Comparison of ENCODE assay signal across 10 mouse cellular contexts in the genomic region with DNA sequence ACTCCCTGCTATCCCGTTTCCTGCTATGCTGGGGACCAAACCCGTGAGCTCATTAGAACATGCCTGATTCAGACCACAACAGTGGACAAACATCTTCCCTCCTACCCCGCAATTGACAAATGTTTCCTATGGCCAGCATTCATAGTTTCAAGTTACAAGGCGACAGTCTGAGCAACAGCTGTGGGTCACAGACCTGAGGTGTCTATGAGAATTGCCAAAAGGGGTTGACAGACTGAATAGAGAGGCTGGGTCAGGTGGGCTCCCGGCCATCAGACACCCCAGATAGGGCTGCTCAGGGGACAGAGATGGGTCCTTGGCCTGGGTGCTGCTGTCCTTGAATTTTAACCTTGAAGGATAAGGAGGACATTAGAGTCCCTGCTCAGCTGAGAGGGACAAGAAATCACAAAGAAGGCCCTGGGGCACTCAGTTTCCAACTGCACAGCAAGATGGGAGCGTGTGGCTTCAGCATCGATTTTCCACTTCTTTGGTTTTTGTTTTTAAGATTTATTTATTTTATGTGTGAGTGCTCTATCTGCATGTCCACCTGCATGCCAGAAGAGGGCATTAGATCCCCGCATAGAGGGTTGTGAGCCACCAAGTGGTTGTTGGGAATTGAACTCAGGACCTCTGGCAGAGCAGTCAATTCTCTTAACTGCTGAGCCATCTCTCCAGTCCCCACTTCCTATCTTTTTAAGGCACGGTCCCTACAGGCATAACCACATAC. TPM values are rescaled to one million over a fixed set of nuclear protein-coding genes. Genes with fewer than 3 reads are reported as not detected.
DNase-seq lines count a peak whose midpoint lies in the region; ATAC-seq and TF ChIP-seq lines count a peak whose summit lies in the region.
"Had no signal": no experiment of that assay in that cellular context is flagged by ENCODE, and none has a peak within 500 bp of the region (broad histone marks: within the 10 kb centered on the region; RNA-seq: fewer than 3 reads in every experiment).

No protein-coding gene starts in this region.

- no peak overlapping the region for H3K9ac ChIP-seq in liver, embryonic 14.5 days (replicated peaks)
- no peak overlapping the region for H3K9ac ChIP-seq in liver, embryonic 12.5 days
- H3K9ac ChIP-seq in heart, embryonic 16.5 days (ENCODE audit: low read length) = peak overlapping the region; percentile 34
- H3K9ac ChIP-seq in midbrain, postnatal 0 days (replicated peaks; ENCODE audit: low read length, poor library complexity, severe bottlenecking) = no peak overlapping the region
- H3K9ac ChIP-seq: liver, embryonic 15.5 days had no signal

- DNase-seq in embryo, embryonic 10 days (ENCODE audit: low spot score) = peak; percentile 7
- no peak for DNase-seq in embryo, embryonic 11 days
- DNase-seq in liver, embryonic 14.5 days (ENCODE audit: low read depth in 3 of 3, low spot score in 3 of 3) = no peak
- DNase-seq in midbrain, postnatal 0 days (ENCODE audit: low spot score) = no peak
- DNase-seq in gastrocnemius, postnatal 25 days = no peak
- DNase-seq: cerebellum, postnatal 25 days had no signal

- ATAC-seq in liver, embryonic 14.5 days (ENCODE audit: insufficient read depth) = no peak
- no peak for ATAC-seq in liver, embryonic 12.5 days
- peak; percentile 71 for ATAC-seq in heart, embryonic 16.5 days (replicated peaks; ENCODE audit: extremely low read depth, insufficient read depth, low FRiP score)
- ATAC-seq in midbrain, postnatal 0 days (ENCODE audit: low FRiP score) = no peak
- ATAC-seq in inflammation-experienced regulatory T-cells, adult 6 months = no peak

- no peak for TF ChIP-seq EP300 in liver, embryonic 14.5 days (IDR thresholded peaks at IDR 0.05; ENCODE audit: low read depth)

- H3K27me3 ChIP-seq in liver, embryonic 14.5 days (ENCODE audit: control insufficient read depth, insufficient read depth, low read length) = no peaks in the 10 kb centered on the region; the same call in none of the 2 replicates
- H3K27me3 ChIP-seq in liver, embryonic 12.5 days (replicated peaks) = peaks cover 57% of the 10 kb centered on the region
- no peaks in the 10 kb centered on the region for H3K27me3 ChIP-seq in heart, embryonic 16.5 days (ENCODE audit: control insufficient read depth, insufficient read depth, low read length)
- H3K27me3 ChIP-seq in midbrain, postnatal 0 days (ENCODE audit: insufficient read depth, low read length) = no peaks in the 10 kb centered on the region

- H3K36me3 ChIP-seq in liver, embryonic 14.5 days (replicated peaks; ENCODE audit: control insufficient read depth, insufficient read depth, low read depth) = no peaks in the 10 kb centered on the region
- no peaks in the 10 kb centered on the region for H3K36me3 ChIP-seq in liver, embryonic 12.5 days
- no peaks in the 10 kb centered on the region for H3K36me3 ChIP-seq in heart, embryonic 16.5 days (ENCODE audit: control insufficient read depth, insufficient read depth)
- no peaks in the 10 kb centered on the region for H3K36me3 ChIP-seq in midbrain, postnatal 0 days (ENCODE audit: insufficient read depth, low read length)
- H3K36me3 ChIP-seq: liver, embryonic 15.5 days had no signal

- H3K4me3 ChIP-seq in liver, embryonic 14.5 days (ENCODE audit: insufficient read depth in 1 of 2, low read depth in 2 of 2, low read length in 2 of 2) = no peak overlapping the region
- no peak overlapping the region for H3K4me3 ChIP-seq in liver, embryonic 12.5 days
- H3K4me3 ChIP-seq in heart, embryonic 16.5 days (ENCODE audit: low read length) = no peak overlapping the region
- no peak overlapping the region for H3K4me3 ChIP-seq in midbrain, postnatal 0 days (ENCODE audit: low read depth, low read length)
- H3K4me3 ChIP-seq: liver, embryonic 15.5 days had no signal

- H3K9me3 ChIP-seq in liver, embryonic 14.5 days (ENCODE audit: control insufficient read depth, low read length) = no peaks in the 10 kb centered on the region
- H3K9me3 ChIP-seq in liver, embryonic 12.5 days (replicated peaks) = no peaks in the 10 kb centered on the region
- no peaks in the 10 kb centered on the region for H3K9me3 ChIP-seq in heart, embryonic 16.5 days (replicated peaks; ENCODE audit: control insufficient read depth, low read length)
- no peaks in the 10 kb centered on the region for H3K9me3 ChIP-seq in midbrain, postnatal 0 days (ENCODE audit: low read length)
- H3K9me3 ChIP-seq: liver, embryonic 15.5 days had no signal

- WGBS in liver, embryonic 14.5 days (ENCODE audit: insufficient replicate concordance) = 47% methylated on average over 9 of the region's 9 CpGs
- WGBS in liver, embryonic 12.5 days (ENCODE audit: insufficient replicate concordance) = 44% methylated on average over 9 of the region's 9 CpGs
- WGBS in heart, embryonic 16.5 days = 22% methylated on average over 9 of the region's 9 CpGs
- 65% methylated on average over 9 of the region's 9 CpGs for WGBS in midbrain, postnatal 0 days

- H3K27ac ChIP-seq in liver, embryonic 14.5 days = no peak overlapping the region
- H3K27ac ChIP-seq in liver, embryonic 12.5 days = no peak overlapping the region
- H3K27ac ChIP-seq in heart, embryonic 16.5 days (ENCODE audit: low read length) = peak overlapping the region; percentile 97
- no peak overlapping the region for H3K27ac ChIP-seq in midbrain, postnatal 0 days (ENCODE audit: low read depth, low read length)
- H3K27ac ChIP-seq: liver, embryonic 15.5 days had no signal

- H3K4me1 ChIP-seq in liver, embryonic 14.5 days (replicated peaks; ENCODE audit: control insufficient read depth in 2 of 2, insufficient read depth in 2 of 2, low read length in 1 of 2) = no peaks in the 10 kb centered on the region; a peak in 1 of 4 replicates
- no peaks in the 10 kb centered on the region for H3K4me1 ChIP-seq in liver, embryonic 12.5 days
- peaks cover 35% of the 10 kb centered on the region for H3K4me1 ChIP-seq in heart, embryonic 16.5 days (ENCODE audit: control insufficient read depth, insufficient read depth, low read length)
- H3K4me1 ChIP-seq in midbrain, postnatal 0 days (ENCODE audit: insufficient read depth, low read length) = no peaks in the 10 kb centered on the region
- H3K4me1 ChIP-seq: liver, embryonic 15.5 days had no signal

- no peak overlapping the region for H3K4me2 ChIP-seq in liver, embryonic 14.5 days (ENCODE audit: low read depth)
- no peak overlapping the region for H3K4me2 ChIP-seq in liver, embryonic 12.5 days
- peak overlapping the region; percentile 38; the same call in 1 of the 2 replicates for H3K4me2 ChIP-seq in heart, embryonic 16.5 days (ENCODE audit: low read depth, low read length)
- H3K4me2 ChIP-seq in midbrain, postnatal 0 days (ENCODE audit: low read depth, low read length, poor library complexity, severe bottlenecking) = no peak overlapping the region
- H3K4me2 ChIP-seq: liver, embryonic 15.5 days had no signal

- TF ChIP-seq CTCF in liver, embryonic 14.5 days (IDR thresholded peaks at IDR 0.05; ENCODE audit: low read depth) = peak; percentile 35
- TF ChIP-seq CTCF in midbrain, postnatal 0 days (IDR thresholded peaks at IDR 0.05) = peak; percentile 55

RNA-seq across cellular contexts. Expression of a gene that starts 15.4 kb away (rescaled TPM):
- polyA plus RNA-seq in liver, embryonic 14.5 days (2012; rRNA removed) = 1.1 TPM in 2 replicates
- 1.6 and 1.7 TPM in 2 replicates for polyA plus RNA-seq in liver, embryonic 14.5 days (2014; fragmentation: Nextera tagmentation; extraction: Ambion mirVana)
- 5.7 and 6.1 TPM in 2 replicates for polyA plus RNA-seq in liver, embryonic 12.5 days (2016; fragmentation: Nextera tagmentation; extraction: Ambion mirVana)
- 110 and 129 TPM in 2 replicates for polyA plus RNA-seq in heart, embryonic 16.5 days (2015; fragmentation: Nextera tagmentation; extraction: Ambion mirVana)
- total RNA-seq in midbrain, postnatal 0 days (2014; rRNA removed) = 82.8 and 100 TPM in 2 replicates
- 48.5 and 49.3 TPM in 2 replicates for polyA plus RNA-seq in midbrain, postnatal 0 days (2015; fragmentation: Nextera tagmentation; extraction: Ambion mirVana)
- 10 to 100 TPM; 14.1 to 16.1 TPM for total RNA-seq in gastrocnemius, postnatal 25 days (2021)
- polyA plus RNA-seq in inflammation-experienced regulatory T-cells, adult 6 months (2017; shearing (Covaris generic)) = 1 to 10 TPM in 1 of 3 experiments, under 1 TPM in 2; 0.65 to 1.1 (median 0.73) TPM

RNA-seq across cellular contexts. Expression of a gene that starts 46.2 kb away (rescaled TPM):
- polyA plus RNA-seq in liver, embryonic 14.5 days (2012; rRNA removed) = 17.8 and 18.0 TPM in 2 replicates
- 23.1 and 26.8 TPM in 2 replicates for polyA plus RNA-seq in liver, embryonic 14.5 days (2014; fragmentation: Nextera tagmentation; extraction: Ambion mirVana)
- 38.3 and 44.0 TPM in 2 replicates for polyA plus RNA-seq in liver, embryonic 12.5 days (2016; fragmentation: Nextera tagmentation; extraction: Ambion mirVana)
- polyA plus RNA-seq in heart, embryonic 16.5 days (2015; fragmentation: Nextera tagmentation; extraction: Ambion mirVana) = 29.6 and 30.8 TPM in 2 replicates
- 20.6 and 27.7 TPM in 2 replicates for total RNA-seq in midbrain, postnatal 0 days (2014; rRNA removed)
- polyA plus RNA-seq in midbrain, postnatal 0 days (2015; fragmentation: Nextera tagmentation; extraction: Ambion mirVana) = 17.8 and 18.4 TPM in 2 replicates
- 10 to 100 TPM; 14.7 to 15.3 TPM for total RNA-seq in gastrocnemius, postnatal 25 days (2021)
- 10 to 100 TPM; 16.7 to 24.7 (median 17.9) TPM for polyA plus RNA-seq in inflammation-experienced regulatory T-cells, adult 6 months (2017; shearing (Covaris generic))

RNA-seq across cellular contexts. Expression of a gene that starts 52.4 kb away (rescaled TPM):
- polyA plus RNA-seq in liver, embryonic 14.5 days (2012; rRNA removed) = 7.1 and 7.8 TPM in 2 replicates
- polyA plus RNA-seq in liver, embryonic 14.5 days (2014; fragmentation: Nextera tagmentation; extraction: Ambion mirVana) = 4.0 and 5.8 TPM in 2 replicates
- polyA plus RNA-seq in liver, embryonic 12.5 days (2016; fragmentation: Nextera tagmentation; extraction: Ambion mirVana) = 10.7 and 11.8 TPM in 2 replicates
- polyA plus RNA-seq in heart, embryonic 16.5 days (2015; fragmentation: Nextera tagmentation; extraction: Ambion mirVana) = 12.8 and 17.1 TPM in 2 replicates
- 43.0 and 49.2 TPM in 2 replicates for total RNA-seq in midbrain, postnatal 0 days (2014; rRNA removed)
- 13.8 and 15.9 TPM in 2 replicates for polyA plus RNA-seq in midbrain, postnatal 0 days (2015; fragmentation: Nextera tagmentation; extraction: Ambion mirVana)
- total RNA-seq in gastrocnemius, postnatal 25 days (2021) = 10 to 100 TPM in 1 of 2 experiments, 1 to 10 TPM in 1; 9.9 to 14.7 TPM
- polyA plus RNA-seq in inflammation-experienced regulatory T-cells, adult 6 months (2017; shearing (Covaris generic)) = 10 to 100 TPM; 10.4 to 13.2 (median 12.7) TPM
